Mouse (Mus musculus): ENCODE measurements at regions not wholly inside any gene's neighbourhood (a gene's known extent, or its start where the extent isn't known, plus 50 kb on each side); places are given as distances from the start of the nearest gene placed in this dataset.
"Not testable (repeated sequence)": the region's sequence is repeated elsewhere in the genome, so short reads cannot be mapped to it uniquely, and the experiment has no call there.

DNA sequence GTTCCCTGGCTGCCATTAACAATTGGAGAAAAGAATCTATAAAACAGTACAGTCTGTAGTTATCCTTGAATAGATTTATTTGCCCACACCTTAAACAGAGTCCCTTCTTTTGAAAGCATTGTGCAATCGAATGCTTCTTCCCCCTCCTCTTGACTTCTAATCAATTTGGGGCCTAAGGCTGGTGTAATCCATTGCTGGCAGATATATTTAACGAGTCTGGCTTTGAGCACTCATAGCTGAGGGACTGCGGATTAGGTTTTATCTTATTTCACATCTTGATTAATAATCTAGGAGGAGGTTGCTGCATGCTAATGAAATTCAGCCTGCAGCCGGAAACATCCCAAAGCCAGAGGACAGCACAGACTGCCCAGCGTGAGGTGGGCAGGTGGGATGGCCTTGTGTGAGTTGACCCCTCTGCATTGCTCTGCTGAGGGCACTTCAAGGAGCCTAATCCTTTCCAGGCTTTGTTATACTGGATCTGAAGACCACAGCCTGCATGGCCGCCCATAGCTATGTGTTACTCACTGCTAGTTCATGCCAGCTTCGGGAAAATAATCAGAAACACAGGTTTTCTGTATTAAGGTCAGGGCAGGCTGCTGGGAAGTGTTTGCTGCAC is 163.6 kb downstream of the Mterf1b start:
- DNase-seq (ENCODE audit: low spot score) = no peak

DNA sequence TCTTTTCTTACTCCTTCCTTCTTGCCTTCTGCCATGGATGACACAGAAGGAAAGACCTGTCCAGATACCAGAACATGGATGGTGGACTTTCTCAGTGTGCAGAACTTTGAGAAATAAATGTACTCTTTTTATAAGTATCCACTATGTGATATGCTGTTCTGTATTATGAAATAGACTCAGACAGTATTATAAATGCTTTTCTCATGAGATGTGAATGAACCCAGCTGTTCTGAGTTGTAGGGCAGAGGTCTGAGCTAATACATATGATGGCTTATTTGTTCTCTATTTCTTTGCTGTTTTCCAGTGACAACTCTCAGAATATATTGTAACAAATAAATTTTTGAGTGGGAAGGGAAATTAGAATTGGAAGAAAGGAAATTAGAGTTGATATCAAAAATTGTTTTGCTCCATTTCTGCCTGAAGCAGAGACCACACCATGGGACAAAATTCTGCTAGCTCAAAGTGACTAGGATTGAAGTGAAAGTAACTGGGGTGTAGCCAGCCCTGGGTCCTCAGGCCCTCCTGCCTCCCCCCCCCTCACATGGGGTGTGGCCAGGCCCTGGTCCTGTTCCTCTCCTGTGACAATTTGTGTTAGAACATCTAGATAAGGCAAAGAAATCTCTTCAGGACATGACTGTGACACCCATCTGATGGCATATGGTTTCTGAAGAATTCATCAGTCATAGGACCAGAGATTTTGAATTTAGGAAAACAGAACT is 164.5 kb downstream of the Mterf1b start:
- DNase-seq (ENCODE audit: low spot score) = not testable (repeated sequence)

DNA sequence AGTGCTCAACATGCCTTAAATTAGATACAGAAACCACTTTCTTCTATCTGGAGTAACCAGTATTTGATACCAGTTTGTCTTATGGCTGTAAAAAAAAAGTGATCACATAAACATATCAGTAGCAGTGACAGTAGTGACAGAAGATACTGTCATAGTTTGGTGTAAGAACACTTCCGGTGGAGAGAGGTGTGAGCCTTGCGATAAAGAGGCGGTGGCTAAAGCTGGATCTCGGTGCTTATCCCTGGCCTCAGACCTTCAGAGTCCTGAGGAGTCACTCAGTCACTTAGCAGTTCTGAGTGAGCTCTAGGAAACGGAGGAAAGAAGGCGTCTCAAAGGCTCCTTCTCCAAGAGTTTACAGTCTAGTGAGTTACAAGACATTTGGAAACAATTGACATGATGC is 169.4 kb downstream of the Mterf1b start:
- not testable (repeated sequence) for DNase-seq (ENCODE audit: low spot score)

DNA sequence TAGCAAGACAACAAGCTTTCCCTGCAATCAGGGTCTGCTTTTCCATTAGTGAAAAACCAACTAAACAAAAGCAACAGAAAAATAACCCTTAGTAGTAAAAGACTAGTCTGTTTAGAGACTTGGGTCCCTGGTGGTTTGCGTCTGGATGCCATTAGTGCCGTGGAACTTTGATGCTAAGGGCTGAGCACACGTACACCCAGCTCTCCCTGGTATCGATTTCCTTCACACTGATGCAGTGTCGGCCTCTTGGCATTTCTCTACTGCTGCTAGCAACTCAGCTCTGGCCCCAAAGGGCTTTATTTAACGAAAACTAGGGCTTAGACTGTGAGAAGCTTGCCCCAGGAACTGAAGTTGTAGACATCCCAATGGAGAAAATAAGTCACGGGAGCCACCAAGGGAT is 192.6 kb downstream of the Mterf1b start:
- DNase-seq (ENCODE audit: low spot score) = not testable (repeated sequence)

DNA sequence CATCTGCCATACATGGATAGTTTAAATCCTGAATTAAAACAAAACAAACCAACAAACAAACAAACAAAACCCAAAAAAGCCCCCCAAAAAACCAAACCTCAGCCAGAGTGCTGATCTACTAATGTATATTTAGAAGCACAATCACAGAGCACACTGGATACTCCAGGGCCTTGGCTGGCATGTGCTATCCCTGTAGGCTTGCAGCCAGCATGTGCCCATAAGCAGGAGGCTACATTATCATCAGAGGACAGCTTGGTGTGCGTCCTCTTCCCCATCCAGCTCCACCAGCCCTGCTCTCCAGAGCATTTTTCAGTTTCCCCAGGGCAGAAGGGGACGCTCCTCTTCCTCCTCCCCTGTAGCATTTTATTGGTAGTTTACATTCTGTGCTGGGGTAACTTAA is 198.9 kb downstream of the Mterf1b start:
- no peak for DNase-seq (ENCODE audit: low spot score)

DNA sequence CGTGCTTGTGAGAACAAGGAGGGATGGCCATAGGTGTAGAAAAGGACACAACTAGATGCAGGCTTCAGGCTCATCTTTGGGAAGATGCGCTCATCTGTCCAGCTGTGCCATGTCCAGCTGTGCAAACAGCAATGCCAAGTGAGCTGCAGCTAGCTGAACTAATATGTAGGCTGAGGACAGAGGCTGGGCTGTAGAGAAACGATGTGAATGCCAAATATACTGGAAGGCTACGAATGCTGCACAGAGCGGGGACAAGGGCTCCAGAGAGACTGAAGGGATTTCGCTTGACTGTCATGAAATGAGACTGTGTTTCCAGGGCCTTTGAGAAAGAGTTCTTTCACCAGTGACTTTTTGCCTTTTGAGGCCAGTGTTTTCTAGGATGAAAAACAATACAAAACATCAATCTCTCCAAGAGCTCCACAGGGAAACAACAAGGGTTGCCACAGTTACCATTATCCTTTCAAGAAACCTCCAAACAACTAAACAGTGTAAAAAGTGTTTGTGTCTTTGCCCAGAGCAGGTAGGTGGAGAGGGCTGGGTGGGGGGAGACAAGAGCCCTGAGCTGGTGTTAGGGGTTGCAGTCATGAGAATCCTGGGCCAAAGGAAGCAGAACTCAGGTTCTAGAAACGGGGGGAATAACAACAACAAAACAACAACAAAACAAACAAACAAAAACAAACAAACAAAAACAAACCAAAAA is 202.3 kb downstream of the Mterf1b start:
- not testable (repeated sequence) for DNase-seq (ENCODE audit: low spot score)

DNA sequence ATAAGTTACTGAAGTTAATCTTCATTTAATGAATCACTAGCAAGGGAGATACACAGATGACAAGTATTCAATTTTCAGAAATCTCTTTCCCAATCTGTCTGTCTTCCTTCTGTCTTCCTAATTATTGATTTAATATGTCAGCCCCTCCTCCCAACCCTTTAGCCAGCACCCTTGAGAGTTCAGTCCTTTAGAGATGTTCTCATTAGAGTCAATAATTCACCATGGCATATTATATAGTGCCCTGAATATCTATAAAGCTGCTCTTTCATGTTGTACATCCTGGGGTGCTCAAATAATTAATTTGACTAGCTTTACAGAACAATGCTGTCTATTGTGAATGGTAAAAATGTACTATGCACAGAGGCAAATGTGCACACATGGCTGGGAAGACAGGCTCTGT is 205.9 kb downstream of the Mterf1b start:
- DNase-seq (ENCODE audit: low spot score) = no peak

DNA sequence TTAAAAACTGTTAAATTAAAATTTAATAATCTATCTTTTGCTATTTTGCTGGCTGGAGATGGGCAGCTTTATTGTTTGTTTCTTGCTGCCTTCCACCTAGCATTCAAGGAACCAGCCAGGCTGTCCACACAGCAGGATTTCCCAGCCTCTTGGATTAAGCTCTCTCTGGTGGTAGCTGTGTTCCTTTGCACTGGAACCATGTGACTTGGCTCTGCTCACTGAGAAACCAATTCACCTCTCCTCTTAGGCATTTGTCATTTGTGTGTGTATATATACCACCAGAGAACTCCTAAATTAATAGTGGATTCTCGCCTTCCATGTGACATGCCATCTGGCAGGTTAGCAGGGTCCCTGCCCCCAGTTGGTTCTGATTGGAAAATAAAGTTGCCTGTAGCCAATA is 225.6 kb downstream of the Mterf1b start:
- no peak for DNase-seq (ENCODE audit: low spot score)
